Comparison of ENCODE assay signal across 8 mouse cellular contexts in genomic region chr11:29373050-29373395, GRCm38 (mm10). TPM values are rescaled to one million over a fixed set of nuclear protein-coding genes. Genes with fewer than 3 reads are reported as not detected.
DNase-seq lines count a peak whose midpoint lies in the region; ATAC-seq and TF ChIP-seq lines count a peak whose summit lies in the region.

No protein-coding gene starts in this region.

- no peaks in the 10 kb centered on the region for H3K27me3 ChIP-seq in heart, embryonic 11.5 days (ENCODE audit: control insufficient read depth, insufficient read depth, low read length)
- H3K27me3 ChIP-seq in E14TG2a.4 (ENCODE audit: insufficient read depth, low read length), result peaks cover 8% of the 10 kb centered on the region; the same call in 1 of the 2 replicates
- no peaks in the 10 kb centered on the region for H3K27me3 ChIP-seq in forebrain, embryonic 16.5 days (replicated peaks; ENCODE audit: control insufficient read depth, insufficient read depth, low read length)
- no peaks in the 10 kb centered on the region for H3K27me3 ChIP-seq in liver, postnatal 0 days (ENCODE audit: insufficient read depth, low read length)

- 8% methylated on average over 11 of the region's 11 CpGs for WGBS in heart, embryonic 11.5 days (ENCODE audit: insufficient replicate concordance)
- 4% methylated on average over 11 of the region's 11 CpGs for WGBS in forebrain, embryonic 16.5 days
- 4% methylated on average over 10 of the region's 11 CpGs for WGBS in liver, postnatal 0 days (ENCODE audit: insufficient replicate concordance)

- H3K4me3 ChIP-seq in heart, embryonic 11.5 days (ENCODE audit: low read depth, low read length), result peak overlapping the region; percentile 92
- peak overlapping the region; percentile 99 for H3K4me3 ChIP-seq in E14TG2a.4 (replicated peaks; ENCODE audit: low read length)
- H3K4me3 ChIP-seq in forebrain, embryonic 16.5 days (replicated peaks; ENCODE audit: low read length), result peak overlapping the region; percentile 92
- H3K4me3 ChIP-seq in liver, postnatal 0 days (ENCODE audit: low read depth, low read length), result peak overlapping the region; percentile 93

- DNase-seq in heart, adult 9 months (ENCODE audit: low spot score in 2 of 2), result no peak
- no peak for DNase-seq in liver, postnatal 0 days
- DNase-seq in right cerebral cortex, adult 2 months (ENCODE audit: low spot score in 2 of 2), result no peak
- no peak for DNase-seq in adrenal gland, postnatal 14 days

- H3K9ac ChIP-seq in heart, embryonic 11.5 days (ENCODE audit: low read depth, low read length), result peak overlapping the region; percentile 95
- peak overlapping the region; percentile 96 for H3K9ac ChIP-seq in forebrain, embryonic 16.5 days (replicated peaks; ENCODE audit: low read depth, low read length)
- peak overlapping the region; percentile 76 for H3K9ac ChIP-seq in liver, postnatal 0 days (replicated peaks)

- H3K4me1 ChIP-seq in heart, embryonic 11.5 days (ENCODE audit: control insufficient read depth, insufficient read depth, low read length), result peaks cover 5% of the 10 kb centered on the region; the same call in 1 of the 2 replicates
- peaks cover 10% of the 10 kb centered on the region for H3K4me1 ChIP-seq in E14TG2a.4 (replicated peaks; ENCODE audit: low read depth, low read length)
- H3K4me1 ChIP-seq in forebrain, embryonic 16.5 days (replicated peaks; ENCODE audit: control insufficient read depth, insufficient read depth, low read length), result peaks cover 19% of the 10 kb centered on the region
- peaks cover 5% of the 10 kb centered on the region for H3K4me1 ChIP-seq in liver, postnatal 0 days (ENCODE audit: insufficient read depth)

- H3K36me3 ChIP-seq in heart, embryonic 11.5 days (ENCODE audit: control insufficient read depth, insufficient read depth, low read length), result no peaks in the 10 kb centered on the region
- peaks cover 3% of the 10 kb centered on the region; the same call in 1 of the 2 replicates for H3K36me3 ChIP-seq in E14TG2a.4 (ENCODE audit: insufficient read depth, low read length)
- H3K36me3 ChIP-seq in forebrain, embryonic 16.5 days (ENCODE audit: control insufficient read depth, insufficient read depth), result no peaks in the 10 kb centered on the region
- H3K36me3 ChIP-seq in liver, postnatal 0 days (replicated peaks; ENCODE audit: insufficient read depth, low read length), result no peaks in the 10 kb centered on the region

- no peak overlapping the region for H3K27ac ChIP-seq in heart, embryonic 11.5 days (ENCODE audit: low read depth, low read length)
- peak overlapping the region; percentile 74 for H3K27ac ChIP-seq in forebrain, embryonic 16.5 days (ENCODE audit: low read length)
- no peak overlapping the region for H3K27ac ChIP-seq in liver, postnatal 0 days (ENCODE audit: low read depth)

- TF ChIP-seq EP300 in liver, postnatal 0 days (IDR thresholded peaks at IDR 0.05; ENCODE audit: low read depth), result no peak

- no peak for ATAC-seq in heart, embryonic 11.5 days (replicated peaks; ENCODE audit: insufficient number of reproducible peaks, low FRiP score, low TSS enrichment)
- no peak for ATAC-seq in forebrain, embryonic 16.5 days
- no peak for ATAC-seq in liver, postnatal 0 days
- ATAC-seq in erythroid progenitor cell, adult 5-6 weeks (replicated peaks; ENCODE audit: low FRiP score, poor library complexity, severe bottlenecking), result no peak

- H3K4me2 ChIP-seq in heart, embryonic 11.5 days, result peak overlapping the region; percentile 72
- H3K4me2 ChIP-seq in forebrain, embryonic 16.5 days (ENCODE audit: low read length), result peak overlapping the region; percentile 52
- H3K4me2 ChIP-seq in liver, postnatal 0 days (ENCODE audit: low read depth, low read length), result peak overlapping the region; percentile 93

- TF ChIP-seq CTCF in E14TG2a.4 (conservative IDR thresholded peaks at IDR 0.05; ENCODE audit: low read length), result no peak
- TF ChIP-seq CTCF in liver, postnatal 0 days (IDR thresholded peaks at IDR 0.05; ENCODE audit: low read depth), result no peak

- H3K9me3 ChIP-seq in heart, embryonic 11.5 days (replicated peaks; ENCODE audit: control insufficient read depth, low read length), result no peaks in the 10 kb centered on the region
- H3K9me3 ChIP-seq in E14TG2a.4 (ENCODE audit: low read length), result no peaks in the 10 kb centered on the region
- H3K9me3 ChIP-seq in forebrain, embryonic 16.5 days (ENCODE audit: control insufficient read depth, low read length), result no peaks in the 10 kb centered on the region
- no peaks in the 10 kb centered on the region for H3K9me3 ChIP-seq in liver, postnatal 0 days (ENCODE audit: low read length)

RNA-seq across cellular contexts. Expression of gene Ccdc88a, which starts 0.4 kb away (rescaled TPM):
- 24.9 and 25.0 TPM in 2 replicates for polyA plus RNA-seq in heart, embryonic 11.5 days (2014; fragmentation: Nextera tagmentation; extraction: Ambion mirVana)
- 84.7 and 85.4 TPM in 2 replicates for polyA plus RNA-seq in forebrain, embryonic 16.5 days (2015; fragmentation: Nextera tagmentation; extraction: Ambion mirVana)
- 3.0 and 3.3 TPM in 2 replicates for polyA plus RNA-seq in liver, postnatal 0 days (2015; fragmentation: Nextera tagmentation; extraction: Ambion mirVana)
- 19.9 and 24.4 TPM in 2 replicates for total RNA-seq in adrenal gland, postnatal 14 days (2021)
- 24.3 and 27.8 TPM in 2 replicates for total RNA-seq in erythroid progenitor cell, adult 5-6 weeks (2015; ENCODE audit: low replicate concordance)
- 29.6 and 33.5 TPM in 2 replicates for total RNA-seq in erythroid progenitor cell, adult 5-6 weeks (2017; ENCODE audit: low replicate concordance)
